Mouse (Mus musculus) stomach, postnatal 0 days (tissue): Measurements from ENCODE around the gene Kif23.

ENCODE experiments used
- CTCF ChIP-seq: IDR thresholded peaks from 2 replicates; pipeline ENCODE4 v1.5.1; 2016; ENCODE audit warnings: antibody characterized with exemption, low read depth, mild to moderate bottlenecking, moderate library complexity
- EP300 ChIP-seq: optimal IDR thresholded peaks from 2 replicates; pipeline ENCODE3; 2016; ENCODE audit warnings: antibody characterized with exemption

GRCm38 (mm10) chr9:61971045-61971444 lies 24.5 kb upstream of the Kif23 start:
- TF ChIP-seq CTCF, result no peak
- TF ChIP-seq EP300, result no peak
